Mouse (Mus musculus): ENCODE data around the gene Slf2. TPM values are rescaled to one million over a fixed set of nuclear protein-coding genes. Genes with fewer than 3 reads are reported as not detected.

Gene Slf2
- total and polyA plus RNA-seq, 3 experiments = 30.2 to 109 (median 35.4) TPM

GRCm38 (mm10) chr19:45015518-45016281 is 84.7 kb downstream of the Slf2 start (continued):
- peak; percentile 95 for TF ChIP-seq MXI1 (IDR thresholded peaks at IDR 0.05; ENCODE audit: low read depth, low read length)
- TF ChIP-seq POLR2AphosphoS5 (IDR thresholded peaks at IDR 0.05; ENCODE audit: borderline replicate concordance, low read depth, low read length) = peak; percentile 74; the same call in 1 of the 2 replicates
- no peak for TF ChIP-seq CHD2 (IDR thresholded peaks at IDR 0.05; ENCODE audit: low read length)
- no peak for TF ChIP-seq KAT2A (conservative IDR thresholded peaks at IDR 0.05; ENCODE audit: low read depth, low read length)

- H3K27me3 ChIP-seq (ENCODE audit: control insufficient read depth in 1 of 2, insufficient read depth in 2 of 2, low read length in 2 of 2) = no peaks in the 10 kb centered on the region
- no peaks in the 10 kb centered on the region for H3K9me3 ChIP-seq (replicated peaks; ENCODE audit: insufficient read depth, low read length)
- peaks cover 6 to 12% of the 10 kb centered on the region in 2 experiments for H3K4me1 ChIP-seq (ENCODE audit: control insufficient read depth in 1 of 2, insufficient read depth in 2 of 2, low read length in 2 of 2)
- DNase-seq (ENCODE audit: low read depth, low spot score) = peak; percentile 76
- peaks cover 0 to 7% of the 10 kb centered on the region in 2 experiments; a peak in 2 of 4 replicates for H3K36me3 ChIP-seq (ENCODE audit: control insufficient read depth in 1 of 2, insufficient read depth in 2 of 2, low read length in 2 of 2)
- H3K9ac ChIP-seq (ENCODE audit: control insufficient read depth, low read depth, low read length, poor library complexity, severe bottlenecking) = peak overlapping the region; percentile 63
- TF ChIP-seq MXI1 (IDR thresholded peaks at IDR 0.05; ENCODE audit: low read depth, low read length) (peak; percentile 81; the same call in 1 of the 2 replicates), GATA1 (IDR thresholded peaks at IDR 0.05; ENCODE audit: low read depth, low read length) (no peak), MAZ (IDR thresholded peaks at IDR 0.05; ENCODE audit: low read depth, low read length) (peak; percentile 90), ELF1 (IDR thresholded peaks at IDR 0.05; ENCODE audit: low read depth, low read length) (no peak), USF2 (IDR thresholded peaks at IDR 0.05; ENCODE audit: borderline replicate concordance in 1 of 2, insufficient read depth in 1 of 2, low read depth in 1 of 2, low read length in 2 of 2) (peak in 1 of 2 experiments; percentile 69; a peak in 1 of 4 replicates), EP300 (IDR thresholded peaks at IDR 0.05; ENCODE audit: low read depth in 1 of 2, low read length in 2 of 2) (0 out of 4 replicates have a peak, but pooled peaks of 1 of the 2 experiments have one; percentile 27), ZMIZ1 (IDR thresholded peaks at IDR 0.05; ENCODE audit: low read depth, low read length) (0 out of 2 replicates have a peak, but pooled peaks have one; percentile 17), ETS1 (IDR thresholded peaks at IDR 0.05; ENCODE audit: low read depth, low read length) (peak; percentile 85), CHD1 (IDR thresholded peaks at IDR 0.05; ENCODE audit: low read depth, low read length) (0 out of 2 replicates have a peak, but pooled peaks have one; percentile 33), RAD21 (IDR thresholded peaks at IDR 0.05; ENCODE audit: low read depth, low read length) (no peak), MAX (IDR thresholded peaks at IDR 0.05; ENCODE audit: low read length) (peak; percentile 81), POLR2AphosphoS2 (IDR thresholded peaks at IDR 0.05; ENCODE audit: low read length) (no peak), MYC (IDR thresholded peaks at IDR 0.05; ENCODE audit: low read depth, low read length) (peak; percentile 82; the same call in 1 of the 2 replicates), UBTF (IDR thresholded peaks at IDR 0.05; ENCODE audit: borderline replicate concordance, insufficient read depth, low read depth, low read length) (0 out of 2 replicates have a peak, but pooled peaks have one; percentile 29), USF1 (IDR thresholded peaks at IDR 0.05; ENCODE audit: low read depth, low read length) (peak; percentile 90), MEF2A (IDR thresholded peaks at IDR 0.05; ENCODE audit: extremely low read depth, insufficient replicate concordance, low read depth, low read length, poor library complexity, severe bottlenecking) (peak; percentile 71; the same call in 1 of the 2 replicates), POLR2A (IDR thresholded peaks at IDR 0.05; ENCODE audit: control insufficient read depth in 1 of 2, insufficient read depth in 1 of 2, low read depth in 1 of 2, low read length in 2 of 2, poor library complexity in 1 of 2) (peak in 1 of 2 experiments; percentile 32; a peak in 1 of 4 replicates), SIN3A (IDR thresholded peaks at IDR 0.05; ENCODE audit: low read length) (peak; percentile 24)
- H3K79me2 ChIP-seq (ENCODE audit: control insufficient read depth, insufficient read depth, low read length, poor library complexity) = no peaks in the 10 kb centered on the region; the same call in 1 of the 2 replicates
- H3K27ac ChIP-seq (ENCODE audit: control insufficient read depth, low read depth, low read length) = peak overlapping the region; percentile 68
- peak overlapping the region; percentile 69 to 93 for H3K4me3 ChIP-seq (ENCODE audit: control insufficient read depth in 1 of 2, insufficient read depth in 1 of 2, low read depth in 2 of 2, low read length in 2 of 2)
These were observed 85.6 kb downstream of the Slf2 start for GRCm38 (mm10) chr19:45016341-45017215.

Measured in MEL (cell line).